Mouse (Mus musculus): Measurements from ENCODE around the gene Ndufa4l2. TPM values are rescaled to one million over a fixed set of nuclear protein-coding genes. Genes with fewer than 3 reads are reported as not detected.

Gene Ndufa4l2
- polyA plus RNA-seq (2015; fragmentation: Nextera tagmentation; extraction: Ambion mirVana): 132 and 149 TPM in 2 replicates

DNA sequence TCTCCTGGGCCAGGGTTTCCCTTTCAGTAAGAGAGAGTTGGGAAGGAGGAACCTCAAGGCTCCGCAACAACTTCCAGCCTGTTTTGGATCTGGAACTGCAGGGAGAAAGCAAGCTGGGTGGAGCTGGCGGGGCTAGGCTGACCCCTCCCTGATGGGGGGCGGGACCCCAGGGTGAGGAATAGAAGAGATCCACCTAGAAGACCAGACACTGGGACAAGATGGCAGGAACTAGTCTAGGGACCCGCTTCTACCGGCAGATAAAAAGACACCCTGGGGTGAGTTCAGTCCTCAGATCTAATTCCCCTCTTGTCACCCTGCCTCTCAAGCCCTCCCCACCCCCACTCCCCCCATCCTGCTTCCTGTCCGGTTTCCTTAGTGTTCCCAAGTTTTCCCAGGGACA is at the start of gene Ndufa4l2:
TSS of gene Ndufa4l2 (plus strand) at position 204 of the 400 bp plus-strand sequence.
- Histone ChIP-seq H3K4me1 (ENCODE audit: insufficient read depth, low read depth, low read length) (peaks cover 28% of the 10 kb centered on the region), H3K4me2 (replicated peaks; ENCODE audit: low read depth, low read length) (peak within 1 kb of the TSS; percentile 91), H3K27ac (ENCODE audit: low read length) (peak within 1 kb of the TSS; percentile 70), H3K4me3 (ENCODE audit: low read depth, low read length) (peak within 1 kb of the TSS; percentile 24), H3K9me3 (ENCODE audit: low read length) (no peaks in the 10 kb centered on the region), H3K36me3 (ENCODE audit: insufficient read depth, low read length) (no peaks in the 10 kb centered on the region), H3K9ac (replicated peaks; ENCODE audit: low read depth) (no peak within 1 kb of the TSS), H3K27me3 (replicated peaks; ENCODE audit: insufficient read depth, low read length) (peaks cover 19% of the 10 kb centered on the region; the same call in 1 of the 2 replicates)
- DNase-seq (ENCODE audit: low spot score): no peak
- WGBS: 20% methylated on average over 4 of the region's 6 CpGs
- TF ChIP-seq EP300 (IDR thresholded peaks at IDR 0.05) (no peak), CTCF (IDR thresholded peaks at IDR 0.05) (no peak)
- ATAC-seq: peak; percentile 13; the same call in 1 of the 2 replicates

DNA sequence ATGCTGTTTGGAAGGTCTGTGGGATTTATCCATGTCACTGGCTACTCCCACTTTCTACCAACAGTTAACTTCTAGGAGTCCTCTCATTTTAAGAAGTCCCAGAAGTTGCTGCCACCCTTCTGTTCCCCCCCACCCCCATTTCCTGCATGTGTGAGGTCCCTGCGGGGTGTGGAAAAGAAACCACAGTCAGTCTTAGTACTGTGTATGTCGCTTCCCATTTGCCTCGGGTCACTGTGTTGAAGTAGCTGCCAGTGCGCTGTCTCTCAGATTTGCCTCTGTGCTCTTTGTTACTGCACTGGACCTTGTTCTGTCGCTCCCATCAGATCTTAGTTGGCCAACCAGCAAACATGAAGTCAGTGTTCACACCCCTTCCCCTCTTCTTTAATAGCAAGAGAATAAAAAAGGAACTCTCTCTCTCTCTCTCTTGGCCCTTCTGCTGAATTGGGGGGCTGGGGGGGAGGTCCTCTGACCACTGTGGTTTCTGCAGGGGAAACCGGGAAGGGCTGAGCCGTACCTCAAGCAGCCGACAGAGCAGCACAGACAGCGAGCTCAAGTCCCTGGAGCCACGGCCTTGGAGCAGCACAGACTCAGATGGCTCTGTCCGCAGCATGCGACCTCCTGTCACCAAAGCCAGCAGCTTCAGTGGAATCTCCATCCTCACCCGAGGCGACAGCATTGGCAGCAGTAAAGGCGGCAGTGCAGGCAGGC is 43.3 kb upstream of the Ndufa4l2 start:
- Histone ChIP-seq H3K9ac (replicated peaks; ENCODE audit: low read depth) (no peak overlapping the region), H3K27ac (ENCODE audit: low read length) (no peak overlapping the region)

DNA sequence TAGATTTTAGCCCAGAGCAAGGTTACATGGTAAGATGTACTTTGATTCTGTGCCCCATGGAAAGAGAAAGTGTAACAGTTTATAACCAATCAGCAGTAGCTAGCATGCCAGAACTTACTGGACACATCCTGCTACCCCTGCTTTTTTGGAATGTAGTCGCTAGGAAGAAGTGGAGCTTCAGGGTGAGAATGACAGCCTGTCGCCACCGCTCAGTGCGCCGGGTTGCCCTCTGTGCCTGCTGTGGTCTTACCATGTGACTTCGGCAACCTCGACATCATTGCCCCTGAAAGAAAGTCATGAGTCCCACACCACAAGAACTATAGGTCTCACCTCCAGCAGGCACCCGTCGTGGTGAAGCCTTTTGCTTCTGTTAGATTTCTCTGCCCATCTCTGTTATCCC is 42.0 kb upstream of the Ndufa4l2 start:
- no peak overlapping the region for H3K27ac ChIP-seq (ENCODE audit: low read length)
- H3K4me1 ChIP-seq (ENCODE audit: insufficient read depth, low read depth, low read length): no peaks in the 10 kb centered on the region
- no peak for TF ChIP-seq EP300 (IDR thresholded peaks at IDR 0.05)
- TF ChIP-seq CTCF (IDR thresholded peaks at IDR 0.05): no peak
- peaks cover 14% of the 10 kb centered on the region; the same call in 1 of the 2 replicates for H3K36me3 ChIP-seq (ENCODE audit: insufficient read depth, low read length)
- no peak for DNase-seq (ENCODE audit: low spot score)
- 77% methylated on average over 9 of the region's 9 CpGs for WGBS
- no peak overlapping the region for H3K9ac ChIP-seq (replicated peaks; ENCODE audit: low read depth)
- H3K4me2 ChIP-seq (replicated peaks; ENCODE audit: low read depth, low read length): no peak overlapping the region
- H3K9me3 ChIP-seq (ENCODE audit: low read length): no peaks in the 10 kb centered on the region
- no peaks in the 10 kb centered on the region for H3K27me3 ChIP-seq (replicated peaks; ENCODE audit: insufficient read depth, low read length)
- H3K4me3 ChIP-seq (ENCODE audit: low read depth, low read length): no peak overlapping the region
- no peak for ATAC-seq

More for the DNA sequence above, 43.3 kb upstream of the Ndufa4l2 start:
- Histone ChIP-seq H3K4me1 (ENCODE audit: insufficient read depth, low read depth, low read length) (no peaks in the 10 kb centered on the region), H3K9me3 (ENCODE audit: low read length) (no peaks in the 10 kb centered on the region), H3K4me3 (ENCODE audit: low read depth, low read length) (no peak overlapping the region), H3K36me3 (ENCODE audit: insufficient read depth, low read length) (peaks cover 14% of the 10 kb centered on the region; the same call in 1 of the 2 replicates), H3K27me3 (replicated peaks; ENCODE audit: insufficient read depth, low read length) (no peaks in the 10 kb centered on the region), H3K4me2 (replicated peaks; ENCODE audit: low read depth, low read length) (no peak overlapping the region)
- WGBS: 53% methylated on average over 15 of the region's 15 CpGs
- ATAC-seq (peak; percentile 37; the same call in 1 of the 2 replicates), DNase-seq (ENCODE audit: low spot score) (peak; percentile 8)
- no peak for TF ChIP-seq CTCF (IDR thresholded peaks at IDR 0.05)
- no peak for TF ChIP-seq EP300 (IDR thresholded peaks at IDR 0.05)

DNA sequence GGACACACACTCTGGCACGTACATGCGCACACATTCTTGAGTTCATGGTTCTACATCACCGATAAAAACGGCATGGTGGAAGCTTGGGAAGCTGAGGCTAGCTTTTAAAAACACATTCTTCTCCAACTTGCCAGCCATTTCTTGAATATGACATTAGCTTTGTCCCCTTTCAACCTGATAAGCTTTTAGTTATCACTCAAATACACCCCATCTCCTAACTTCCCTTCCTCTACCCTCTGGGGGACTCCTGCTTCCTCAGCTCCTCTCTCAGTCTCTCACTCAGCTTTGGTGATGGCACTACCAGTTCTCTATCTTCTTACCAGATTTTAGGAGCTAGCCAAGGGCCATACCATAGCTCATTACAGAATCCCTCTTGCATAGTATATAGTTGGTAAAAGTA is 39.6 kb upstream of the Ndufa4l2 start:
- H3K27me3 ChIP-seq (replicated peaks; ENCODE audit: insufficient read depth, low read length): no peaks in the 10 kb centered on the region
- peaks cover 7% of the 10 kb centered on the region for H3K36me3 ChIP-seq (ENCODE audit: insufficient read depth, low read length)
- no peak overlapping the region for H3K4me3 ChIP-seq (ENCODE audit: low read depth, low read length)
- H3K9me3 ChIP-seq (ENCODE audit: low read length): no peaks in the 10 kb centered on the region
- 91% methylated on average over 4 of the region's 4 CpGs for WGBS
- no peak overlapping the region for H3K27ac ChIP-seq (ENCODE audit: low read length)
- DNase-seq (ENCODE audit: low spot score) (no peak), ATAC-seq (no peak)
- no peaks in the 10 kb centered on the region for H3K4me1 ChIP-seq (ENCODE audit: insufficient read depth, low read depth, low read length)
- no peak overlapping the region for H3K9ac ChIP-seq (replicated peaks; ENCODE audit: low read depth)
- no peak overlapping the region for H3K4me2 ChIP-seq (replicated peaks; ENCODE audit: low read depth, low read length)
- TF ChIP-seq CTCF (IDR thresholded peaks at IDR 0.05): no peak
- no peak for TF ChIP-seq EP300 (IDR thresholded peaks at IDR 0.05)

DNA sequence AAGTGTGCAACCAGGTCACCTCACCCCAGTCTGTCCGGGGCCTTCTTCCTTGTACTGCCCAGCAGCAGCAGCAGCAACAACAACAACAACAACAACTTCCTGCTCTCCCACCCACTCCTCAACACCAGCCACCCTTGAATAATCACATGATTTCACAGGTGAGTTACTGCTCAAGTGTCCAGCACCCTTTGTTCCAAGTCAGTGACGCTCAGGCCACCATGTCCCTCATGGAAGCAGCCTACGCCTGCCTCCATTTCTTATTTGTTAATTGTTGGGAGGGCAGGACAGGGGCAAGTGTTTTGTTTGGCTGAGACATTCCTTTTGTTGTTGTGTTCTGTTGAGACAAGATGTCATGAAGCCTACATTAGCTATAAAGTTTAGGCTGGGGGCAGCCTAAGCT is 38.2 kb upstream of the Ndufa4l2 start:
- no peak overlapping the region for H3K4me3 ChIP-seq (ENCODE audit: low read depth, low read length)
- H3K4me2 ChIP-seq (replicated peaks; ENCODE audit: low read depth, low read length): no peak overlapping the region
- TF ChIP-seq CTCF (IDR thresholded peaks at IDR 0.05): no peak
- no peak for TF ChIP-seq EP300 (IDR thresholded peaks at IDR 0.05)
- DNase-seq (ENCODE audit: low spot score) (no peak), ATAC-seq (no peak)
- no peaks in the 10 kb centered on the region for H3K27me3 ChIP-seq (replicated peaks; ENCODE audit: insufficient read depth, low read length)
- 90% methylated on average over 3 of the region's 3 CpGs for WGBS
- no peak overlapping the region for H3K27ac ChIP-seq (ENCODE audit: low read length)
- peaks cover 4% of the 10 kb centered on the region for H3K36me3 ChIP-seq (ENCODE audit: insufficient read depth, low read length)
- no peaks in the 10 kb centered on the region for H3K4me1 ChIP-seq (ENCODE audit: insufficient read depth, low read depth, low read length)
- H3K9ac ChIP-seq (replicated peaks; ENCODE audit: low read depth): no peak overlapping the region
- H3K9me3 ChIP-seq (ENCODE audit: low read length): no peaks in the 10 kb centered on the region

DNA sequence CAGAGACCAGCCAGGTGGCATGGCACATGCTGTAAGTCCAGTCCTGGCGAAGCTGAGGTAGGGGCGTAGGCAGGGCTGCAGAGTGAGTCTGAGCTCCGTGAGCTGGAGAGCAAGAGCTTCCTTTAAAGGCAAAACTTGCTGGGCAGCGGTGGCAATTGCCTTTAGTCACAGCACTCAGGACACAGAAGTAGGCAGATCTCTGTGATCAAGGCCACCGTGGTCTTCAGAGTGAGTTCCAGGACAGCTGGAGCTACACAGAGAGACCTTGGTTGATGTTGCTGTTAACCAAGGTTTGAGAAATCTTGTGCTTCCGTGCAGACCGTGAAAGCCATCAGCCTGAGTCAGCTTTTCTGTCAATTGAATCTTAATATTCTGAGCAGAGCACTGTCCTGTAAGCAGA is 37.5 kb upstream of the Ndufa4l2 start:
- Histone ChIP-seq H3K27me3 (replicated peaks; ENCODE audit: insufficient read depth, low read length) (no peaks in the 10 kb centered on the region), H3K27ac (ENCODE audit: low read length) (no peak overlapping the region), H3K4me2 (replicated peaks; ENCODE audit: low read depth, low read length) (no peak overlapping the region), H3K9ac (replicated peaks; ENCODE audit: low read depth) (no peak overlapping the region), H3K4me3 (ENCODE audit: low read depth, low read length) (no peak overlapping the region), H3K4me1 (ENCODE audit: insufficient read depth, low read depth, low read length) (no peaks in the 10 kb centered on the region), H3K36me3 (ENCODE audit: insufficient read depth, low read length) (peaks cover 4% of the 10 kb centered on the region), H3K9me3 (ENCODE audit: low read length) (no peaks in the 10 kb centered on the region)
- no peak for DNase-seq (ENCODE audit: low spot score)
- ATAC-seq: no peak
- TF ChIP-seq EP300 (IDR thresholded peaks at IDR 0.05): no peak
- no peak for TF ChIP-seq CTCF (IDR thresholded peaks at IDR 0.05)
- 83% methylated on average over 7 of the region's 7 CpGs for WGBS
